Mouse (Mus musculus) gastrocnemius, adult 8-10 months (tissue): ENCODE measurements around the gene Usp19. TPM values are rescaled to one million over a fixed set of nuclear protein-coding genes. Genes with fewer than 3 reads are reported as not detected.

Experiments
- DNase-seq, 2 experiments: peaks; one replicate each; pipeline ENCODE4 v3.0.0; 2022; ENCODE audit warnings: low spot score in 2 of 2
- total RNA-seq, 4 experiments: library from RNA; stranded (reverse); gene quantifications; 2 replicates each; pipeline ENCODE4 v1.2.4; 2022

Gene Usp19
- total RNA-seq, 4 experiments from 2014 or later = 118 to 134 (median 128) TPM

- no peak for DNase-seq
These were observed 24.2 kb upstream of the Usp19 start for GRCm38 (mm10) chr9:108466219-108466618.

DNA sequence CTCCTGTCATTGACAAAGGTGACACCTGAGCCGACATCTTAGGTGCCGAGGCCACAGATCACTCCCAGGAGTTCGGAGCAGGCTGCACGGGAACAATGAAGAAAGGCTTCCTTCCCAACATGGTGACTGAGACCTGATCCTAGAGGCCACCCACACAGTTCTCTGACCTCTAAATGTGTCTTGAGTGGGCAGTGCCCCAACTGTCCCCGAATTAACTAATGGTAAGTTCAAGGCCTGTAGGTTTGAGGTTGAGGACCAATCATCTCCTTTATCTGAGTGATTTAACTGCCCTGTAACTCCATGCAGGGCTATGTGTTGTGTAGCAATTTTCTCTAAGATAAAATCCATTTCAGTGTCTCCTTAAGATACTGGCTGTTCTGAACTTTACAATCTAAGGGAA is 21.0 kb upstream of the Usp19 start:
- no peak for DNase-seq

DNA sequence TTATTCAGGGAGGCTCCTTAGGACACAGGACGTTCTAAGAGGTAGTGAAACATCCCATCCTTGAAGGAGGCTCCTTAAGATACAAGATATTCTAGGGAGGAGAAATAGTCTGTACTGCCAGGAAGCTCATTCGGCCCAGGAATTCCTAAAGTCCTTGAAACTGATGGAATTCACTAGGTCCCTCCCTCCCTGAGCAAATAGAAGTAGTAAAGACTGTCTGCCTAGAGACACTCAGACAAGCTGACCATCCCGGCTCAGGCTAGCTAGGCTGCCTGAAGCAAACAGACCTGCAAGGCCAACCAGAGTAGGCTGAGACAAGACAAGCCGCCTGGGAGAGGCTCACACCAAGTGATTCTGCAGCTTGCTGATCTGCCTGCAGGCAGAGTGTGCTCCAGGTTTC is 20.6 kb upstream of the Usp19 start:
- no peak for DNase-seq

DNA sequence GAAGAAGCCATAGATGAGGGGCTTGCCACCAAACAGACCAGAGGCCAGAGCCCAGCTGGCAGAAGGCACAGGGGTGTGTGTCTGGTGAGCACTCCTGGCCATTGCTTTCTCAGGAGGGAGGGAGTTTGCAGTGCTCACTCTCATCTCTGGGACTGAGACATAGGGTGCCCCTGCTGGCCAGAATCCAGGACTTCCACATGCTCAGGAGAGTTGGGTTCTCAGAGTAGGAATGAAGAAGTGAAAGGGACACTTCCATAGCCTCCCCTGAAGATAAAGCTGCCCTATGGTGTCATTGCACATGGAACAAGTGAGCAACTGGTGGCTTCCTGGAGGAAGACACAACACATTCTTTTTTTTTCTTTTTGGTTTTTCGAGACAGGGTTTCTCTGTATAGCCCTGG is 15.9 kb upstream of the Usp19 start:
- DNase-seq = no peak

- DNase-seq = peak; percentile 86
These were observed 11.7 kb upstream of the Usp19 start for GRCm38 (mm10) chr9:108478638-108479156.

DNA sequence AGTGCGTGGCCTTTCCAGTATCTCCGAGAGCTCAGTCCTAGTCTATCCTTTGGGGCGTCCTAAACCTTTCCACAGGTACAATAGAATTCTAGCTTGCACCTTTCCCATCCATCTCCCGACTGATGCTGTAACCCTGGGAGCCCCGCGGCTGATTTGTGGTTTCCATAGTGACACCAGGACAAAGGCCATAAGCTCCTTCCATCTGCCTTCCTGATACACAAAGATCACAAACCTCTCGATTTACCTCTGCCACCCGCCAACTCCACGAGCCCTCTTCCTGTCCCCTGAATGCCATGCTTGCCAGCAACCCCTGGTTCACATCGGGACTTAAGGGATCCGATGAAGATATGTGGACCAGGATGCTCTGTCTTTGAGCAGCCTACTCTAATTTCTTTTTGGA is 11.2 kb upstream of the Usp19 start:
- no peak for DNase-seq

DNA sequence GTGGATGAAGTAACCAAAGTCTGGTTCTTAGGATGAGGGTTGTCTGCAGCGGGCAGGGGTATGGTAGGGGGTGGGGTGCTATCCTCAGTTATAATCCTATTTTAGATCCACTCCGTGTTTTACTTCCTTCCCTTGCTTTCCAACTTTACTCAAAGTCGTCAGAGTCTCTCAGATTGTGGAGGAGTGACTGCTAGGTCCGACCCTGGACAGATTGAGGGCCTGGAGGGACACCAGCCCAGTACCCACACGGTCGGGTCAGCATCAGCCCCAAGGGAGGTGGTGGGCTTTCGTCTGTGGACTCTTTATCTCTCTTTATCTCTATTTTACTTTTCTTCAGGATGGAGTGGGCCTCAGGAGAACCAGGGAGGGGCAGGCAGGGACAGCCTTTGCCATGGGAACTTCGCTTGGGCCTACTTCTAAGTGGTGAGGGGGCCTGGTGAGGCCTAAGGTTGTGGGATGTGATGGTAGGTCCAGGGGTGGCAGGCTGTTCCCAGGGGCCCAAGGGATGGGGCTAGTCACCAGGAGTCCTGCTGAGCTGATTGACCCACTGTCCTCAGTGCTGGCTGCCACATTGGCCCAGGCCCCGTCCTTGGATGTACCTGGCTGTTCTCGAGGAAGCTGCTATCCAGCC is 10.6 kb upstream of the Usp19 start, which contains the start of gene Lamb2:
TSS of gene Lamb2 (plus strand) at position 16 of the 631 bp plus-strand sequence.
- peak in 1 of 2 experiments; percentile 37 for DNase-seq

DNA sequence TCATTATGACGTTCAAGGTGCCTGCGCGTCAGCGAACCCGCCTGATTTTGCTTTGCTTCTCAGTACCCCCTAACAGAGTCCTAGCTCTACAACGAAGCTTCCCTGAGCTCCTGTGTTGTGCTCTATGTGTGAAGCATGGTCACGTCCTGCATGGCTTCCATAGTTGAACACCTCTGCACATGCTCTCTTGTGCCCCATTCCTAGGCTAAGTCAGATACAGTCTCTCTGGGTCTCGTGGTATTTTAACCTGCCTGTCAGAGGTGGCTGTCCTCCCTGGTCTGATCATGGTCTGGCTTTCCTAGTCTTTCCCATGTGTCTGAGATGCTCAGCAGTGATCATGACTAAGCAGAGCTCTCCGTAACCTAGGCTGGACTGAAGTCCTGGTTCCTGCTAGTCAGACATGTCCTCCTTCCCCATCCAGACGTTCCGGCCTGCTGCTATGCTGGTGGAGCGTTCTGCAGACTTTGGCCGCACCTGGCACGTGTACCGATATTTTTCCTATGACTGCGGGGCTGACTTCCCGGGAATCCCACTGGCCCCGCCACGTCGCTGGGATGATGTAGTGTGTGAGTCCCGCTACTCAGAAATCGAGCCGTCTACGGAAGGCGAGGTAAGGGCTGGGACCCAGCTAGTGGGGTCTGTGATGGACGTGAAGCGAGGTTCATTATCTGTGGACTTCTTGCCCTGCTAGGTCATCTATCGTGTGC is 9.4 kb upstream of the Usp19 start:
- DNase-seq = no peak

DNA sequence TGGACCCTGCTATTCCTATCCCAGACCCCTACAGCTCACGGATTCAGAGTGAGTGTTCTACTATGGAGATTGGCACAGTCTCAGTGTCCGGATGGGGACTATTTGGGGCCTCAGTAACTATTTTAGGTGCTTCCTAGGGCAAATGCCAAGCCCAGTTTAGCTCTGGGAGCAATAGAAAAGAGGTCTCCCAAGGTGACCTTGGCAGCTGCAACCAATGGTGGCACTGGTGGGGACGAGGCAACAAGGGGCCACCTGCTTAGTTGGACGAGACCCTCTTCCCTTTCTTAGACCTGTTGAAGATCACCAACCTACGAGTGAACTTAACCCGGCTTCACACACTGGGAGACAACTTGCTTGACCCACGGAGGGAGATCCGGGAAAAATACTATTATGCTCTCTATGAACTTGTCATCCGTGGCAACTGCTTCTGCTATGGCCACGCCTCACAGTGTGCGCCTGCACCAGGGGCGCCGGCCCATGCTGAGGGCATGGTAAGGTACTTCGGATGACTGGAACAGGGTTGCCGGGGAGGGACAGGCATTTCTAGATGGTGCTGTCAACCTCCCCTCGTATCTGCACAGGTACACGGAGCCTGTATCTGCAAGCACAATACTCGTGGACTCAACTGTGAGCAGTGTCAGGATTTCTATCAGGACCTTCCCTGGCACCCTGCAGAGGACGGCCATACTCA is 8.7 kb upstream of the Usp19 start:
- DNase-seq = no peak

DNA sequence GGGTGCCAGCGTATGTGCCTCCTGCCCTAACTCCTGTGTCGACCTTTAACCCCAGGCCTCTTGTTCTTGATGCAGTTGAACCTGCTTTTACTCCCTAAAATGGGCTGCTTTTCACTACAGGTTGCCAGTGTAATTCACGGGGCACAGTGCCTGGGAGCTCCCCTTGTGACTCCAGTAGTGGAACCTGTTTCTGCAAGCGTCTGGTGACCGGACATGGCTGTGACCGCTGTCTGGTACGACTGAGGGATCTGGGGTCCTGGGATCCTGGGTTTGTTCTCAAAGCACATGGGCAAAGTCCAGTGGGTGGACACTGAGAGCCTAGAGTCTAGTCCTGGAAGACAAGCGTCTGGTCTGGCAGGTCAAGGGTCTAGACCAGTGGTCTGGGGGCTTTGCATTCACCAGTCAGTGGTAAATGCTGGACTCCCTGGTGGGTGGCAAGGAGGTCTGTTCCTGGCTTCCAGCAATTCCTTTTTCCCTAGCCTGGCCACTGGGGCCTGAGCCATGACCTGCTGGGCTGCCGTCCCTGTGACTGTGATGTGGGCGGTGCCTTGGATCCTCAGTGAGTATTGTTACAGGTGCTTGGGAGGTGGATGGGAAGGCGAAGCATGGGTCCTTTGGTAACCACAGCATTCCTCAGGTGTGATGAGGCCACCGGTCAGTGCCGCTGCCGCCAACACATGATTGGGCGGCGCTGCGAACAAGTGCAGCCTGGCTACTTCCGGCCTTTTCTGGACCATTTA is 7.2 kb upstream of the Usp19 start:
- DNase-seq = no peak

DNA sequence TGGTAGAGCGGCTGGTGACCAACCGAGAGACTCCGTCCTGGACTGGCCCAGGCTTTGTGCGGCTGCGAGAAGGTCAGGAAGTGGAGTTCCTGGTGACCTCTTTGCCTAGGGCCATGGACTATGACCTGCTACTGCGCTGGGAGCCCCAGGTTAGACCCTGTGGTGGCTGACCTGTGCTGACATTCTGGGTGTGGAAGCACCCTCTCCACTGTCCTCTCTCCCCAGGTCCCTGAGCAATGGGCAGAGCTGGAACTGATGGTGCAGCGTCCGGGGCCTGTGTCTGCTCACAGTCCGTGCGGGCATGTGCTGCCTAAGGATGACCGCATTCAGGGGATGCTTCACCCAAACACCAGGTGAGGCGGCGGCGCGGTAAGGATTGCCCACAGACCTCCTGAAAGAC is 6.4 kb upstream of the Usp19 start:
- no peak for DNase-seq

DNA sequence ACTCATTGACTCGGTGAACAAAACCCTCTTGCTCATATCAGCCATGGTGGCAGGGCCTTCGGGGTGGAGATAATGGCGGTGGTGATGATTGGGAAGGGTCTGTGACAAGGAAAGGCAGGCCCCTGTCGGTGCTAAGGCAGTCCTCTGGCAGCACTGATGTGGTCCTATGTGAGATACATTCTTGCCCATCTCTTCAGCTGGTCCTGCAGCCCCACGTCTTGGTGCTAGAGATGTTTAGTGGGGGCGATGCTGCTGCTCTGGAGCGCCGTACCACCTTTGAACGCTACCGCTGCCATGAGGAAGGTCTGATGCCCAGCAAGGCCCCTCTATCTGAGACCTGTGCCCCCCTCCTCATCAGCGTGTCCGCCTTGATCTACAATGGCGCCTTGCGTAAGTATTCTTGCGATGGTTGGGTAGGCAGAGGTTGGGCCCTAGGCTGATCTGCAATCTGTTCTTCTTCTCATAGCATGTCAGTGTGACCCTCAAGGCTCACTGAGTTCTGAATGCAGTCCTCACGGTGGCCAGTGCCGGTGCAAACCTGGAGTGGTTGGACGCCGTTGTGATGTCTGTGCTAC is 5.0 kb upstream of the Usp19 start:
- no peak for DNase-seq

GRCm38 (mm10) chr9:108486973-108487530 is 3.4 kb upstream of the Usp19 start:
- no peak for DNase-seq

GRCm38 (mm10) chr9:108488403-108488802 is 2.0 kb upstream of the Usp19 start:
- DNase-seq = no peak

DNA sequence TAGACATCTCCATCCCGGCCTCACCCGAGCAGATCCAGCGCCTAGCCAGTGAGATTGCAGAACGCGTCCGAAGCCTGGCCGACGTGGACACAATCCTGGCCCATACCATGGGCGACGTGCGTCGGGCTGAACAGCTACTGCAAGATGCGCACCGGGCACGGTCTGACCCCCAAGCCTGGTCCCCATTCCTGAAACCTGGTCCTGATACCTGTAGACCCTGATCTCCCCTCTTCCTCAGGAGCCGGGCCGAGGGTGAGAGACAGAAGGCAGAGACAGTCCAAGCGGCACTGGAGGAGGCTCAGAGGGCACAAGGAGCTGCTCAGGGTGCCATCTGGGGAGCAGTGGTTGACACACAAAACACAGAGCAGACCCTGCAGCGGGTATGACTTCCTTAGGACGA is 1.2 kb upstream of the Usp19 start:
- no peak for DNase-seq

DNA sequence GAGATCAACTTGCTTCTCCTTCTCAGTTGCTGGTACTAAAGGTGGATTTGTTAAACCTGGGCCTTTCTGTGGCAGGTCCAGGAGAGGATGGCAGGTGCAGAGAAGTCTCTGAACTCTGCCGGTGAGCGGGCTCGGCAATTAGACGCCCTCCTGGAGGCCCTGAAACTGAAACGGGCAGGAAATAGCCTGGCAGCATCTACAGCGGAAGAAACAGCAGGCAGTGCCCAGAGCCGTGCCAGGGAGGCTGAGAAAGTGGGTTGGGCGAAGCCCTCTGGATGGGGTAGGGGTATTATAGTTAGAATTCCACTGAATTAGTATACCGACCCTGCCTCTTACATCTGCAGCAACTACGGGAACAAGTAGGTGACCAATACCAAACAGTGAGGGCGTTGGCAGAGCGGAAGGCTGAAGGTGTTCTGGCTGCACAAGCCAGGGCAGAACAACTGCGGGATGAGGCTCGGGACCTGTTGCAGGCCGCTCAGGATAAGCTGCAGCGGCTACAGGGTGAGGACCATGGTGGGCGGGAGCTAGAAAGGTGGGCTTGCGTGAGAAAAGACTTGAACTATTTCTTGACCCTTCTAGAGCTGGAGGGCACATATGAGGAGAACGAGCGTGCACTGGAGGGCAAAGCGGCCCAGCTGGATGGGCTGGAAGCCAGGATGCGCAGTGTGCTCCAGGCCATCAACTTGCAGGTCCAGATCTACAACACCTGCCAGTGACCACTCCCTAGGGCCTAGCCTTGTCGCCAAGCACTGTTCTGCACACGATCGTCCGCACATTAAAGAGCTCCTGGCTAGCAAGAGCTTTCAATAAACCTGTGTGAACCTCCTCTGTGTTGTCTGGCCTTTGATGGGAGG is 472 bp upstream of the Usp19 start:
- no peak for DNase-seq

- no peak for DNase-seq
These were observed 831 bp downstream of the Usp19 start for GRCm38 (mm10) chr9:108491286-108491580.

DNA sequence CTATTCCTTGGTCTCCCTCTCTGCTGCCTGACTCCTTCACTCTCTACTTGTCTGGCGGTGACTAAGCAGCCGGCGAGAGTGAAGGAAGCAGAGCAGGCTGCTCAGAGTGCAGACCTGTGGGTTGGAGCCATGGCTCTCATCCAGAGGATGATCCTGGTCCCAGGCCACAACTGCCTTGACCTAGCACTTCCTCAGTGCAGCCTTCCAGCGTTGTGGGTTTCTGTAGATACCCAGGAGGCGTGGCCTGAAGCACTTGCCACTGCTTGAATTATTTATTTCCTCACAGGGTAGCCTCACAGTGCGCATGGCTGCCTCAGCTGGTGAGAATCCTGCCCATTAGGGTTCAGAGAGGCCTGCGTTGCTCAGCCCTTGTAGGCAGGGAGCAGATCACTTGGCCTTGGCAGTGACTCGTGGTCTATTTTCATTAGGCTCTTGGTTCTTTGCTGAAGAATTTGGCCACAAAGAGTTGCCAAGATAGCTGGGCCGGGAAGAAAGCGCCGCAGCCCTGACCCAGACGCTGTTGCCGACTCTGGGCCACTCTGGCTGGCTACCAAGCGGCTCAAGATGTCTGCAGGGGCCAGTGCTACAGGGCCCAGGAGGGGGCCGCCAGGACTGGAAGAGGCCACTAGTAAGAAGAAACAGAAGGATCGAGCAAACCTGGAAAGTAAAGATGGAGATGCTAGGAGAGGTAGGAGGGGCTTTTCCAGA is 1.8 kb downstream of the Usp19 start:
- DNase-seq = peak; percentile 28 to 46

GRCm38 (mm10) chr9:108493246-108493645 is 2.8 kb downstream of the Usp19 start:
- no peak for DNase-seq
